Mouse (Mus musculus) urinary bladder, adult 2 months (tissue): ENCODE results near the gene Cblc. TPM values are rescaled to one million over a fixed set of nuclear protein-coding genes. Genes with fewer than 3 reads are reported as not detected.

Experiments used
- DNase-seq: peaks from one replicate; pipeline ENCODE4 v3.0.0; 2022; ENCODE audit warnings: low spot score
- polyA plus RNA-seq: library from polyadenylated mRNA; depleted of rRNA; stranded (reverse); fragments of >200 nt; gene quantifications from 2 replicates; pipeline ENCODE4 v1.2.3, GENCODE M21; 2012

Gene Cblc
- polyA plus RNA-seq, 1 experiment: 37.5 TPM

- no peak for DNase-seq
These were observed 45.6 kb downstream of the Cblc start for GRCm38 (mm10) chr7:19751070-19751383.

- DNase-seq: peak; percentile 86
These were observed 46.2 kb downstream of the Cblc start, which contains the start of gene Nectin2 for GRCm38 (mm10) chr7:19750217-19751069. Gene Nectin2, minus strand, starts transcription at chr7:19750483.

GRCm38 (mm10) chr7:19749389-19750216 lies 47.0 kb downstream of the Cblc start:
- DNase-seq: peak; percentile 97

- DNase-seq: no peak
These were observed 48.1 kb downstream of the Cblc start for GRCm38 (mm10) chr7:19748219-19749195.

- DNase-seq: no peak
These were observed 49.0 kb downstream of the Cblc start for GRCm38 (mm10) chr7:19747420-19748218.

GRCm38 (mm10) chr7:19746426-19747201 lies 50.0 kb downstream of the Cblc start:
- DNase-seq: no peak

GRCm38 (mm10) chr7:19745971-19746370 lies 50.6 kb downstream of the Cblc start:
- no peak for DNase-seq

GRCm38 (mm10) chr7:19744590-19745385 lies 51.8 kb downstream of the Cblc start:
- DNase-seq: no peak

GRCm38 (mm10) chr7:19743791-19744190 lies 52.8 kb downstream of the Cblc start:
- DNase-seq: no peak

GRCm38 (mm10) chr7:19742468-19742867 lies 54.1 kb downstream of the Cblc start:
- DNase-seq: no peak

- no peak for DNase-seq
These were observed 55.1 kb downstream of the Cblc start for GRCm38 (mm10) chr7:19741329-19742031.

- DNase-seq: no peak
These were observed 56.3 kb downstream of the Cblc start for GRCm38 (mm10) chr7:19740269-19740668.

- DNase-seq: no peak
These were observed 57.8 kb downstream of the Cblc start for GRCm38 (mm10) chr7:19738771-19739170.

GRCm38 (mm10) chr7:19736389-19737057 lies 60.1 kb downstream of the Cblc start:
- DNase-seq: no peak

GRCm38 (mm10) chr7:19734178-19734666 lies 62.4 kb downstream of the Cblc start:
- no peak for DNase-seq
